Mouse (Mus musculus): Measurements from ENCODE around the gene Slc48a1.

GRCm38 (mm10) chr15:97825071-97825940 lies 47.0 kb downstream of the Slc48a1 start:
- peak; percentile 53; the same call in 1 of the 2 replicates for TF ChIP-seq CTCF (IDR thresholded peaks at IDR 0.05; ENCODE audit: extremely low read depth, insufficient read length, insufficient replicate concordance, low read depth, low read length)
- TF ChIP-seq POLR2A (IDR thresholded peaks at IDR 0.05; ENCODE audit: low read depth, low read length) = 0 out of 2 replicates have a peak, but pooled peaks have one; percentile 18

Data from small intestine, adult 2 months (tissue).